Mouse (Mus musculus) heart, adult 2 months (tissue): ENCODE measurements around the gene Orc5.

Source experiments
- CTCF ChIP-seq: fragments of 200-600 bp; IDR thresholded peaks from 2 replicates; pipeline ENCODE4 v1.8.1; 2022; ENCODE audit warnings: antibody characterized with exemption, mild to moderate bottlenecking, moderate library complexity
- EP300 ChIP-seq: fragments of 200-500 bp; IDR thresholded peaks from 2 replicates; pipeline ENCODE4 v1.6.1; 2011; ENCODE audit warnings: low read depth, low read length, control low read depth; ENCODE audit not compliant: insufficient read depth
- POLR2A ChIP-seq: fragments of 200-500 bp; IDR thresholded peaks from 2 replicates; pipeline ENCODE4 v1.6.1; 2011; ENCODE audit warnings: mild to moderate bottlenecking, low read depth, low read length, control low read depth; ENCODE audit not compliant: insufficient read depth

- TF ChIP-seq CTCF (no peak), POLR2A (no peak), EP300 (no peak)
Measured at GRCm38 (mm10) chr5:22485764-22486163, 64.5 kb downstream of the Orc5 start.
